Mouse (Mus musculus) lung, postnatal 36 days (tissue): ENCODE data around the gene Gfer.
A peak's percentile ranks its signal among the peaks of the same experiment; 100 is the strongest.

Experiments used
- DNase-seq: peaks from one replicate; pipeline ENCODE4 v3.0.0; 2022; ENCODE audit warnings: mixed read lengths

Gene Gfer

DNA sequence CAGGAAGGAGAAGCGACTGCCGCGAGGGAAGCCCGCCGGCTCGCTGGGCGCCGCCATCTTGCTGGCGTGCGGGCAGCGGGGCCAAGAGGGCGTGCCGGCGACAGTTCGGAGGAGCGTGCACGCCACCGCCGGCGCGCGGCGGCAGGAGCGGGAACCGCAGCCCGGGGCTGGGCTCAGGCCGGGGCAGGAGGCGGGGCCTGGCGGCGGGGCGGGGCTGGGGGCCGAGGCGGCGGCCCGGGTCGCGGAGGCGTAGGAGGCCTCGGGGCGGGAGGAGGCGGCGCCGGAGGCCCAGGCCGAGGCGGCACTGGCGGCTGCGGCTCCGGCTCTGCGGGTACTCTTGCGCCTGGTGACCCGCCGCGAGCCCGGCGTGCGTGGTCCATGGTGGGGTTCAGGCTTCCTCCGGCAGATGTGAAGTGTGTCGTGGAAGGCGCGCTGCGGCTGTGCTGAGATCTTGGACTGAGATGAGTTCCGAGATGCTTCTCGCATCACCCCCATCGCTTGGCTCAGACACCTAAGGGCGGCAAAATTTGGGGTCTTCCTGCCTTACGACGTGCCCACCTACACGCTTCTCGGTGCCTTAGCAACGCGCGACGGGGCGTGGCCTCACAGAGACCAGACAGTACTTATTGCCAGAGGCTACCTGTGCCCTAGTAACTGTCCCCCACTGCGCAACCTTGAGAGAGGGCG lies at the start of gene Gfer, which contains the start of gene Noxo1:
Gene Gfer (minus strand): TSS at position 146 of the 687 bp plus-strand sequence.
Gene Noxo1 (plus strand): TSS at position 224 of the 687 bp plus-strand sequence.
- DNase-seq, result peak; percentile 91

DNA sequence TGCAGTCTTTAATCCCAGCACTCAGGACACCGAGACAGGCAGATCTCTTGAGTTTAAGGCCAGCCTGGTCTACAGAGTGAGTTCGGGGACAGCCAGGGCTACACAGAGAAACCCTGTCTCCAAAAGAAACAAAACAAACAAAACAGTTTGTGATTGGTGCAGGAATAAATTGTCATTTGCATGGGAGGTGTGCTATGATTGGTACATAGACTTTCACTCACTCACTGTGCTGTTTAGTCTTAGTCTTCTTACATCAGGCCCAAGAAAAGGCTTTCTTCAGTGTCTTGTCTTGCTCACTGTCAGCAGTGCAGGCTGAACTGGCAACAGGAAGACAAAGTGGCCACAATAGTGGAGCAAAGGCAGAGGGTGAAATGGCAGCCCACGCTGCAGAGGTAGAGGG lies 48.4 kb upstream of the Gfer start:
- DNase-seq, result no peak

DNA sequence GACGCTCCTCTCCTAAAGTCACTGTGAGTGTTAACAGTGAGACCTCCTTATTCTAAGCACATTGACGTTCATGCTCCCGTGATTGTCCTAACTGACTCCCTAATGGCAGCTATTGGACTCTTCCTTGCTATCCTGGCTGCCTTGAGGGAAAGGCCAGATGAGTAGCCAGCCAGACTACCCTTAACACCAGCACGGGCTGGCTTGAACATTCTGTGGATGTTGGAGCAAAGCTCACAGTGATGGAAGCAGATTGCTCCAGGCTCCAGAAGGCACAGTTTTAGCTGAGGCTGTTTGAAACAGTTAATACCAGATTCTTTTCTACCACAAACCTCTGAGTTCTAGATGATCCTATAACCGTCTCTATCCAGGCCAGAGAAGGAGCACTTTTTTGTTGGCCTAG lies 47.9 kb upstream of the Gfer start:
- no peak for DNase-seq

DNA sequence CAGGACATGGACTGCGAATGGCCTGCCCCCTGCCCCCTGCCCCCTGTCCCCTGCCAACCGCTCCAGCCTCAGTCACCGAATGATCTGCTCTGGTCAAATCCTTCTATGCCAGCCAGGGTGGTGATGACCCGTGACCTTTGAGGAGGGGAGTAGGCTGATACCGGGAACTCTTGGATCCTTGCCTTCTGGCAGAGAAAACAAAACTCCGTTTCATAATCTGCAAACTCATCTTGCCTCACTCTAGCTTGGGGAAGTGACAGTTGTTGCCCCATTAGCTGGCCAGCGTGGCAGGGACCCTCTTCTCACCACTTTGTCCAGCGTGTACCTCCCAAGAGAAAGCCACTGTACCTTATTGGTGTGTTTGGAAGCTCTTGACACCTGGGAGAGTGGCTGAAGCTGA lies 46.4 kb upstream of the Gfer start:
- peak; percentile 63 for DNase-seq

DNA sequence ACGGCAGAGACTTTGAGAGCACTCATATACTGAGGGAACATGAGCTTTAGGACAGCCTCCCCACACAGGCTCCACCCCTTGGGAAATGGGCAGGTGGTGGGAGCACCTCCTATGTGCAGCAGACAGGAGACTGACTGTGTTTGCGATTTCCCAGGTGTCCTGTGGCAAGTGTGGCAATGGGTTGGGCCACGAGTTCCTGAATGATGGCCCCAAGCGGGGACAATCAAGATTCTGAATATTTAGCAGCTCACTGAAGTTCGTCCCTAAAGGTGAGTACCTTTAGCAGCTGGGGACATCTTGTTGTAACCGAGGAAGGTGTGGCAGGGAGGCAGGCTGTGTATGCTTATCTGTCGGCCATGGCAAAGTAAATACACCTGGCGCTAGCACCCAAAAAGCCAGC lies 44.0 kb upstream of the Gfer start:
- DNase-seq, result no peak

DNA sequence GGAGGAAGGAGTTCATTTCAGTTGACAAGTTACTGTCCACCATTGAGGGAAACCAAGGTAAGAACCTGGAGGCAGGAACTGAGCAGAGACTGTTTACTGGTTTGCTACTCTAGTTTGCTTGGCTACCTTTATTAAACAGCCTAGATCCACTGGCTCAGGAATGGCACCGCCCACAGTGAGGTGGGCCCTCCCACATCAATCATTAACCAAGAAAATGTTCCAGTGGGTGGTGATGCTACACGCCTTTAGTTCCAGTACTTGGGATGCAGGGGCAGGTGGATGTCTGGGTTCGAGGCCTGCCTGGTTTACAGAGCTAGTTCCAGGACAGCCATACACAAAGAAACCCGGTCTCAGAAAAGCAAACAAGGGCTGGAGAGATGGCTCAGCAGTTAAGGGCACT lies 42.3 kb upstream of the Gfer start:
- DNase-seq, result peak; percentile 24

DNA sequence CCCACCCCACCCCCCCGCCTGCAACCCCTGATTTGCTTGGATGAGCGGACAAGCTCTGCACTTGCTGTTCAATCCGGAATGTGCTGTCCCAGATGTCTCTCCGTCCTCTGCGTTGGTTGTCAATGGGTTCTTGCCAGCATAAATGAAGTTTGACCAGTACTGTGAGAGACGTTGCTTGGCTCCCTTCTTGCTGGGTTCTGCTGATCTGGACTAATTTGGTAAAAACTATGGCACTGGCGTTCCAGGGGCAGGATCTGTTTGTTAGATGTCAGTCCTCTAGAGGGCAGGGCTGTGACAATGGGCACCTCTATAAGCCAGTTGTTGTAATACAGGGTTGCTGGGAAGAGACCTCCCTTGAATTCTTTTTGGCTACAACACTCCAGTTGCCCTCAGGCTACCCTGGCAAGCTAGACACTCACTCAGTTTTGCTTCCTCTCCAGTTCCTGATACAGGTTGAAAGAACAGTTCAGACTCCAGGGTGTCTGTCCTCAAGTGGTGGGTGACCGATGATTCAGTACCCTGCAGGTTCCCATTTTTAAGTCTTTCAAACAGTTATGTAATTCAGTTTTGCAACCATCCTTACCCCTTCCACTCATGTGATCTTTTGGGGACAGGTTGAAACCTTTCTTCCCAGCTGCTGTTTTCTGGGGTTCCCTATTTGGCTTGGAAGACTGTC lies 41.3 kb upstream of the Gfer start:
- peak; percentile 50 for DNase-seq

DNA sequence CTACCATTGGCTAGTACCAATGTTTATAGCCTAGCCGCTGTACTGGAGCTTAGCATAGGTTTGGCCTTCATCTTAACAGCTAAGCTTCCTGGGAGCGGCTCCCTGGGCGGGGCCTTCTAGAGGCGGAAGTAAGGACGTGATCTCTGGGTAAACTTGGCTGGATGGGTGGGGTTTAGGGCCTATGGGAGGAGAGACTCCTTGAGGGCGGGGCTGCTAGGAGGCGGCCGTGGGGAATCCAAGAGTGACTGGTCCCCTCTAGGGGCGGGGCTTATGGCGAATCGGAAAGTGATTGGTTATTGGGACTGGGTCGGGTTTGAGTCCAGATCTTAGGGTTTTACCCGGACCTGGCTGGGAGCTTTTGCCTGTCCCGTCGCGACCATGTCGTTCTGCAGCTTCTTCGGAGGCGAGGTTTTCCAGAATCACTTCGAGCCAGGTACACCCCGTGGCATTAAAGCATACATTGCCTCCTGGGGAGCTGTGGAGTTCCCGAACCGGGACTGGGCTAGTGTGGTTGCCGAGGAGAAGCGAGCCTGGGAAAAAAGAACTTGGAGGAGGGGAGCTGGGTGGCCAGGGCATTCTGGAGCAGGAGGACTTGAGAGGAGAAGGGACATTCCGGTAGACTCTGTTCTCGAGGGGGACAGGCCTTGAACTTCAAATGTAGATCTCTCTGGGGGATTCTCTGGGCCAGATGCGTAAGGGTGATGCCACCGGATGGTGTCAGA lies 40.5 kb upstream of the Gfer start, which contains the start of gene Msrb1:
Gene Msrb1 (plus strand): TSS at position 313 of the 722 bp plus-strand sequence.
- DNase-seq, result peak; percentile 100

DNA sequence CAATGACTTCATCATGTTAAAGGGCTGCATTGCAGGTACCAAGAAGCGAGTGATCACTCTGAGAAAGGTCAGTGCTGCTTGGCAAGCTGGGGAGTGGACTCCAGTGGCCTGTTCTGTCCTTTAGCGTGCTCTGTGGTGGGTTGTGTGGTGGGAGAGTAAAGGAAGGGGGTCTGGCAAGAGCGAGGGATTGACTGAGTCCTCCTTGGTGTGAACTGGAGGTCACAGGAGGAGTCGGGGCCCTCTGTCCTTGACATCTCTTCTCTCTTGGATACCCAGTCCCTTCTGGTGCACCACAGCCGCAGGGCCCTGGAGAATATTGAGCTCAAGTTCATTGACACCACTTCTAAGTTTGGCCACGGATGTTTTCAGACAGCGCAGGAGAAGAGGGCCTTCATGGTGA lies 39.5 kb upstream of the Gfer start:
- DNase-seq, result no peak

DNA sequence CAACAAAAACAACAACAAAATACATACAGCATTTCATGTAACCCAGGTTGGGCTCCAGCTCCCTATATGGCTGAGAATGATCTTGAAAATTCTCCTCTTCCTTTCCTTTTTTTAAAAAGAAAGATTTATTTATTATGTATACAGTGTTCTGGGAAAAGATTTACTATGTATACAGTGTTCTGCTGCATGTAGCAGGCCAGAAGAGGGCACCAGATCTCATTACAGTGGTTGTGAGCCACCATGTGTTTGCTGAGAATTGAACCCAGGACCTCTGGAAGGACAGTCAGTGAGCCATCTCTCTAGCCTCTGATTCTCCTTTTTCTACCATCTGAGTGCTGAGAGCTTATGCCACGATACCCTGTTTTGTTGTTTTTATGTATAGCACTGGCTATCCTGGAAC lies 38.6 kb upstream of the Gfer start:
- DNase-seq, result peak; percentile 24

DNA sequence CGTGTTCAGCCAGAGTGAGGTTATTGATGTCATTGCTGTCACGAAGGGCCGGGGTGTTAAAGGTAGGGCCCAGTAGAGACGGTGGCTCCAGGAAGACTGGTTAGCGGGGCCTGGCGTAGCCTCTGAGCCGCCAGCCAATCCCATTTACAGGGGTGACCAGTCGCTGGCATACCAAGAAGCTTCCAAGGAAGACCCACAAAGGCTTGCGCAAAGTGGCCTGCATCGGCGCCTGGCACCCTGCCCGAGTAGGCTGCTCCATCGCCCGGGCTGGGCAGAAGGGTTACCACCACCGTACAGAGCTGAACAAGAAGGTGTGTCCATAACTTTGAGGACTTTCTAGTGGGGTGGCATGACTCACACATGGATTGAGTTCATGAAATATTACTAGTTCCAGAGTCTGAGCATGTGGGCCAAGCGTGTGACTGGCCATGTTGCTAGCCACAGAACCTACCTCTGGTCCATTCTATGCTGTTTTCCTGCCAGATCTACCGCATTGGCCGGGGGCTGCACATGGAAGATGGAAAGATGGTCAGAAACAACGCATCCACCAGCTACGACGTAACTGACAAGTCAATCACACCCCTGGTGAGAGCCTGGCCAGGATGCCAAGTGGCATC lies 37.6 kb upstream of the Gfer start:
- no peak for DNase-seq

DNA sequence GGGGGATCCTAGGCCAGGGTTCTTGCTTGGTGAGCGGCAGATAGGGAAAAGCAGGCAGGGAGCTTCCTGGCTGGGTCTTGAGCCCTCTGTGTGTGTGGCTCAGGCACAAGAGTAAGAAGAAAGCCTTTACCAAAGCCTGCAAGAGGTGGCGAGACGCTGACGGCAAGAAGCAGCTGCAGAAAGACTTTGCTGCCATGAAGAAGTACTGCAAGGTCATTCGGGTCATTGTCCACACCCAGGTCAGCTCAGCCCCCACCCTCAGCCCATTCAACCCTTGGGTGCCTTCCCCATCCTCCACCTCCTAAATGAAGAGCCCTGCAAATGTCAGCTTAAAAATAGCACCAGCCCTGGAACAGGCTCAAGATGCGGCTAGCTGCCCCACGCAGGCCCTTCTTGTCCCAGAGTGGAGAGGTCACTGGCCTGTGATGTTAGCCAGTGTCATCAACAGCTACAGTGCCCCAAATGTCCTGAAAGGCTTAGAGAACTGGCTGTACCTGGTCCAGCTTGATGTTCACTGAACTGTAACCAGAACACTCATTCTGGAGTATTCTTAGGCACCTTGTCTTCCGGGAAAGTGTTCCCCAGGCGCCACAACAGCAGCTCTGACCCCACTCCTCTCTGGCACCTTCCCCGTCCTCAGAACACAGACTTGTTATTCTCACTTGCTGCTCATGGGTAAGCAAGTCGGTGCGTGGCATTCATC lies 36.4 kb upstream of the Gfer start:
- no peak for DNase-seq

DNA sequence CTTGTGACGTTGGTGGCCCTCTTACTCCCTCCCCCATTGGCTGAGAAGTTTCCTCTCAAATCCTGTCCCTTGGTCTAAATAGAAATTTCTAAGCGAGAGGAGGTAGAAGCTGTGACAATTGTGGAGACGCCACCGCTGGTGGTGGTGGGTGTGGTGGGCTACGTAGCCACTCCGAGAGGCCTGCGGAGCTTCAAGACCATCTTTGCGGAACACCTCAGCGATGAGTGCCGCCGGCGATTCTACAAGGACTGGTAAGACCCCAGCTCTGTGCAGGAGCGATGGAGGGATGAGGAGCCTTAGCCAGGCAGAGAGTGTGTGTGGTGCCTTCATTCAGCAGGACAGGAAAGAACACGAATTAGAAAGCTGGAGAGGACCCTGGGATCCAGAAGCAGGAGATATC lies 34.8 kb upstream of the Gfer start:
- no peak for DNase-seq

DNA sequence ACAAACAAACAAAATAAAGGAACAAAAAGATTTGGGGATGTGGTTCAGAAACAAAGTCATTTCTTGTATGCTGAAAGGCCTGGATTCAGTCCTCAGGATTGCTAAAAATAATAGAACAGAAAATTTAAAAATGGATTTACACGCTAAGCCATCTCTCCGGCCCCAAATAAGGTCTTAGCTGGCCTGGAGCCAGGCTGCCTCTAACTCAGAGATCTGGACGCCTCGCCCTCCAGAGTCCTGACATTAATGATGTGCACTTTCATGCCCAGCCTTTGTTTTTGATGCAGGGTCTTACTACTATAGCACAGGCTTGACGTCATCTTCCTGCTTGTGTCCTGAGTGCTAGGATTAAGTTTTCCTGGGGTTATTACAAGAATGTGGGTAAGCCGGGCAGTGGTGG lies 33.1 kb upstream of the Gfer start:
- no peak for DNase-seq

DNA sequence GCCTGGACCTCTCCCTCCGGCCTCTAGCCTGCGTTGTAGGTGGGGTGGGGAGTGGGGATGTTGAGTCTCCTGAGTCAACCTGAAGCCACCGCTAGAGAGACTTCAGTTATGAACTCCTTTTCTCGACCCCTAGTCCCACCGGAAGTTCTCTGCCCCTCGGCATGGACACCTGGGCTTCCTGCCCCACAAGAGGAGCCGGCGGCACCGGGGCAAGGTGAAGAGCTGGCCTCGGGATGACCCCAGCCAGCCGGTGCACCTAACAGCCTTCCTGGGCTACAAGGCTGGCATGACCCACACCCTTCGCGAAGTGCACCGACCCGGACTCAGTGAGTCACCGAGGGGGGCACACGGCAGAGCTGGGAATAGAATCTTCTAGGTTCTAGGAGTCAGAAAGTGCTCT lies 32.2 kb upstream of the Gfer start:
- no peak for DNase-seq

DNA sequence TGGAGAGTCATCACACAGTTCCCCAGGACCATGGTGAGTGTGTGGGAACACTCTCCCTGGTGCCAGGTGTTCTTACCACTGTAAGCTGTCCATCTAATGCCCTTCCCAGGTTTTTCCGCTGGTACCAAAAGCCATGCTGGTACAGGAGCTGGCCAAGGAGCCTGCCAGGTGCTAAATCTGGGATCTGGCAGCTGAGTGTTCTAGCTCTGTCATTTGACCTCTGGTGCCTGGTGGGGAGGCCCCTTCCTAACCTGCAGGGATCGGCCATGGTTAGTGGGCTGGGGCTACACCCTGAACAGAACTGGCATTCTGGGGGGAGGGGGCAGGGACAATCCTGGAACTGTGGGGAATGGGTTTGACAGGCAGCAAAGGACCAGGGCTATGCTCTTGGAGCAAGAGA lies 31.7 kb upstream of the Gfer start, which contains the start of gene Rpl3l:
Gene Rpl3l (plus strand): TSS at position 203 of the 400 bp plus-strand sequence.
- no peak for DNase-seq

DNA sequence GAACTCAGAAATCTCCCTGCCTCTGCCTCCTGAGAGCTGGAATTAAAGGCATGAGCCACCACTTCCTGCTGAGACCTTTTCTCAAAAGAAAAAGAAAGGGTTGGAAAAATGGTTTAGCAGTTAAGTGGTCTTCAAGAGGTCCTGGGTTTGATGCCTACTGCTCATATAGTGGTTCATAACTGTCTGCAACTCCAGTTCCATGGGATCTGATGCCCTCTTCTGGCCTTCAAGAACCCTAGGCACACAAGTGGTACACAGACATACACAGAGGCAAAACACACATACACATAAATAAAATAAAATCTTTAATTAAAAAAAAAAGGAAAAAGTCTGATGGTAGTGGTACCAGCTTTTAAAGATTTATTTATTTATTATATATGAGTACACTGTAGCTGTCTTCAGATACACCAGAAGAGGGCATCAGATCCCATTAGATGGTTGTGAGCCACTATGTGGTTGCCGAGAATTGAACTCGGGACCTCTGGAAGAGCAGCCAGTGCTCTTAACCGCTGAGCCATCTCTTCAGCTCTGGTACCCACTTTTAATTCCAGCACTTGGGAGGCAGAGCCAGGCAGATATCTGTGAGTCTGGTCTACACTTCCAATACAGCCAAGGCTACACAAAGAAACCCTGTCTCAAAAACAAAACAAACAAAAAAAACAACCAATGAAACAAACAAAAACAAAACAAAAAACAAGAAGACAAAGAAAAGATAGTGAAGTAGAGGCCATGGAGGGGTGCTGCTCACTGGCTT lies 29.9 kb upstream of the Gfer start:
- DNase-seq, result no peak

DNA sequence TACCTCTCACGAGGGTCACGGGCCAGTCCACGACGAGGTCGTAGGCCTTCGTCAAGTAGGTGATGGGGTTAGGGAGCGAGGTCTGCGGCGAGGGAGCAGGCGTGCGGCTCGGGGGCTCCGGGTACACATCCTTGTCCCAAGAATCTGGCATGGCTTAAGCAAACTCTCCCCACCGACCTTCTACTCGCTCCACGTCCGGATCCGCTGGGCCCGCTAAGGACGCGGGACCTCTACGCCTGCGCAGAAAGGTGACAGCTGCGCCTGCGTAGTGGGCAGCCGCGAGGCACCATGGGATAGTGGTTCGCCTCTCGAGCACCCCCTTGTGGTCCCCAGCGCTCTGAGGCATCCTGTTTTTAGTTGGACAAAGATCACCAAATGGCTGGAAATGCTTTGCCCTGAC lies 28.2 kb upstream of the Gfer start, which contains the start of gene Ndufb10:
Gene Ndufb10 (minus strand): TSS at position 295 of the 400 bp plus-strand sequence.
- DNase-seq, result peak; percentile 98

DNA sequence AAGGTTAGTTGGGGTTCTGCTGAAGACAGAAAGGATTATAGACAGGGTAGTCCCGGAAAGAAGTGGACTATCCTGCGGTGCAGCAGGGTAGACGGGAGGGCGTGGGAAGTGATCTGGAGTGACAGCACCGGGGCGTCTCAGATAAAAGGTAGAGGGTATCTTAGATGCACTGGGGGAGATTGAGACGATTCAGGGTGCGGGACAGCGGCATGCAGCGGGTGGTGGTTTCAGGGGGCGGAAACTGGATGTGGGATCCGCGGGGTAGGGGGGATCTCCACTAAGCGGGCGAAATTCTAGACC lies 27.9 kb upstream of the Gfer start:
- DNase-seq, result no peak

DNA sequence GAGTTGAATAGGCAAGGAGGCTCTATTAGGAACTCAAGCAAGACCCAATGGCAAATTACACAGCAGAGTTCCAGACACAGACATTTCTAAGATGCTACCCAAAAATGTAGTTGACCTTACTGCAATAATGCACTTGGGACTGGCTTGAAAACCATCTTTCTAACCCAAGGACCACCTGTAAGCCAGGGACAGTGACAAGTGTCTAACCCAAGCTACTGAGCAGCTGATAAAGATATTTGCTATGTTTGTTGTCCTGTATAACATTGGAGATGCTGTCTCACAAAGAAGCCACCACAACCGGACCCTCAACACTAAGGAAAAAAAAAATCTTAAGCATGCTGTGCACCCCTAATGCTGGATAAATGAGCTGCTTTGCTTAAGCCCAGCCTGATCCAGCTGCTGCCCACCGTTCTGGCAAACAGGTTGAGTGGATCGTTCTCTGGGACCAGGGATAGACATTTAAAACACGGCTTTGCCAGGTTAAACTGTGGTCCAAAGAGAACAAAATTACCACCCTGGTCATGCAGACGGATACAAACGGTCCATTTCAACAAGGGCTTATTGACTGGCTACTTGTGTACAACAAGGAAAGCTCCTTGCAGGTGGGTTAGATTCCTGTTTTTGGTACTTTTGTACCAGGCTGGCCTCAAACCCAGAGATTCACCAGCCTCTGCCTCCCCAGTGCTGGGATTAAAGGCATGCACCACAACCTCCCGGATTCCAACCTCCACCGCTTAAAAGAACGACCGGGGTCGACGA lies 27.3 kb upstream of the Gfer start:
- DNase-seq, result no peak

DNA sequence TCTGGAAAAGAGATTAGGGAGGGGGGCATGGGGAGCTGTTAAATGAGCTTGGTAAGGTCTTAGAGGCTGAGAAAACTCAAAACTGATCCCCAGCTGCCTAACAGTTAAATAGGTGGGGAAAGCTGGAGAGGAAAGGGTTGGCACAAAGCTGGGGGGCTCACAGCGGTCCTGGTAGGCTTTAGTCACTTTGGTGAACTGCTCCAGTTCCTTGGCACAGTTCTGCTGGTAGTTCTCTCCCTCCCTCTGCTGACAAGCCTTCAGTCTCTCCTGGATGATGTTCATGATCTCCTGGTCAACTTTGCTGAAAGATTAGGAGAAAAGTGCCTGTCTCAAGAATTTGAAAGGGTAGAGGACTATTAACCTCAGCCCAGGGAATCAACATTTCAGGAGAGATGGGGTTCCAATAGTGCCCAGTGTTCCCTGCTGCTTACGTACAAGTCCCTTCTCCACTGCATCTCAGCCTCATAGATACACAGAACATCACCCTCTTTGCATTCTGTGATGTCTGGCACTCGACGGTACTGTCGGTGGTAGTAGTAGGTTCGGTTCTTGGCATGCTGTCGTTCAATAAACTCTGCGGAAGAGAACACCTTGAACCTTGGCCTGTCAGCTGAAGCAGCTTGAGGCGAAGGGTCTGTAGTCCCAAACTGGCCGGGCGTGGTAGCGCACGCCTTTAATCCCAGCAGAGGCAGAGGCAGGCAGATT lies 26.4 kb upstream of the Gfer start:
- DNase-seq, result no peak
